Mouse (Mus musculus) CH12.LX (cell line): Measurements from ENCODE around the gene Defb25. TPM values are rescaled to one million over a fixed set of nuclear protein-coding genes. Genes with fewer than 3 reads are reported as not detected.
A peak's percentile ranks its signal among the peaks of the same experiment; 100 is the strongest.

Source experiments
- DNase-seq: peaks from one replicate; pipeline ENCODE4 v3.0.0-alpha.2; 2013; ENCODE audit errors: extremely low read depth
- H3K27ac ChIP-seq: 2 replicates; pipeline ENCODE4 v1.5.1; 2012; ENCODE audit warnings: low read depth, mild to moderate bottlenecking, control low read depth, moderate library complexity; ENCODE audit not compliant: insufficient read depth
- H3K27me3 ChIP-seq: replicated peaks from 2 replicates; pipeline ENCODE3; 2012; ENCODE audit warnings: inconsistent platforms
- H3K36me3 ChIP-seq, 2 experiments: replicated peaks in 1 of 2; 2 replicates each; pipeline versions ENCODE3 to v1.6.1; 2012; ENCODE audit warnings: inconsistent platforms in 1 of 2, low read length in 1 of 2, mild to moderate bottlenecking in 1 of 2, mixed read lengths in 1 of 2, moderate library complexity in 1 of 2; ENCODE audit not compliant: control insufficient read depth in 1 of 2, insufficient read depth in 1 of 2
- H3K4me1 ChIP-seq, 2 experiments: 2 replicates each; pipeline ENCODE4 v1.6.1; 2012; ENCODE audit warnings: inconsistent platforms in 1 of 2, moderate library complexity in 1 of 2; ENCODE audit not compliant: insufficient read depth in 2 of 2, control insufficient read depth in 1 of 2
- H3K4me2 ChIP-seq: 2 replicates; pipeline ENCODE4 v1.6.1; 2012; ENCODE audit warnings: low read depth, mild to moderate bottlenecking, control low read depth; ENCODE audit not compliant: poor library complexity, insufficient read depth, severe bottlenecking
- H3K4me3 ChIP-seq, 3 experiments: fragments of 150-350 bp in 1 of 3; sonication (generic) in 1 of 3; replicated peaks in 1 of 3; 2 replicates each; pipeline versions ENCODE3 to v1.5.1; 2011 to 2012; ENCODE audit warnings: low read depth in 2 of 3, low read length in 2 of 3, mild to moderate bottlenecking in 2 of 3, moderate library complexity in 2 of 3, control low read depth in 1 of 3, improper control_type of control experiment in 1 of 3, inconsistent platforms in 1 of 3, mixed read lengths in 1 of 3; ENCODE audit not compliant: poor library complexity in 1 of 3
- H3K79me2 ChIP-seq: replicated peaks from 2 replicates; pipeline ENCODE4 v1.6.1; 2012; ENCODE audit warnings: mild to moderate bottlenecking, moderate library complexity; ENCODE audit not compliant: control insufficient read depth, poor library complexity, insufficient read depth, severe bottlenecking; ENCODE audit errors: extremely low read depth
- H3K9ac ChIP-seq: 2 replicates; pipeline ENCODE4 v1.6.1; 2012; ENCODE audit warnings: low read depth, mild to moderate bottlenecking, control low read depth, moderate library complexity; ENCODE audit not compliant: insufficient read depth
- H3K9me3 ChIP-seq: replicated peaks from 2 replicates; pipeline ENCODE3; 2012; ENCODE audit warnings: low read length, inconsistent platforms, mixed read lengths
- BHLHE40 ChIP-seq: IDR thresholded peaks from 2 replicates; pipeline ENCODE4 v1.6.1; 2011; ENCODE audit warnings: mild to moderate bottlenecking, low read depth, low read length, improper control_type of control experiment
- CTCF ChIP-seq, 2 experiments: IDR thresholded peaks in 1 of 2; conservative IDR thresholded peaks in 1 of 2; 2 replicates each; pipeline ENCODE4 v1.5.1; 2011 to 2012; ENCODE audit warnings: low read depth in 2 of 2, low read length in 2 of 2, improper control_type of control experiment in 1 of 2, inconsistent platforms in 1 of 2, mild to moderate bottlenecking in 1 of 2, moderate library complexity in 1 of 2
- E2F4 ChIP-seq: IDR thresholded peaks from 2 replicates; pipeline ENCODE4 v1.6.1; 2011; ENCODE audit warnings: low read depth, low read length, improper control_type of control experiment; ENCODE audit not compliant: insufficient replicate concordance
- ELF1 ChIP-seq: IDR thresholded peaks from 2 replicates; pipeline ENCODE4 v1.6.1; 2014; ENCODE audit warnings: low read depth, mild to moderate bottlenecking, inconsistent platforms, low read length, improper control_type of control experiment
- GABPA ChIP-seq: IDR thresholded peaks from 2 replicates; pipeline ENCODE4 v1.6.1; 2012; ENCODE audit warnings: low read depth, low read length, improper control_type of control experiment, inconsistent platforms; ENCODE audit not compliant: insufficient replicate concordance
- HCFC1 ChIP-seq: IDR thresholded peaks from 2 replicates; pipeline ENCODE4 v1.6.1; 2012; ENCODE audit warnings: low read depth, mild to moderate bottlenecking, inconsistent platforms, low read length, improper control_type of control experiment
- IRF4 ChIP-seq: IDR thresholded peaks from 2 replicates; pipeline ENCODE4 v1.6.1; 2014; ENCODE audit warnings: low read depth, mild to moderate bottlenecking, inconsistent platforms, low read length, improper control_type of control experiment
- JUND ChIP-seq: conservative IDR thresholded peaks from 2 replicates; pipeline ENCODE4 v1.6.1; 2011; ENCODE audit warnings: low read depth, low read length, improper control_type of control experiment
- MAX ChIP-seq: IDR thresholded peaks from 2 replicates; pipeline ENCODE4 v1.6.1; 2011; ENCODE audit warnings: low read length, improper control_type of control experiment
- MEF2A ChIP-seq: IDR thresholded peaks from 2 replicates; pipeline ENCODE4 v1.6.1; 2014; ENCODE audit warnings: low read depth, mild to moderate bottlenecking, inconsistent platforms, low read length, improper control_type of control experiment, borderline replicate concordance
- MXI1 ChIP-seq: IDR thresholded peaks from 2 replicates; pipeline ENCODE4 v1.6.1; 2011; ENCODE audit warnings: mild to moderate bottlenecking, low read depth, low read length, improper control_type of control experiment
- PAX5 ChIP-seq: IDR thresholded peaks from 2 replicates; pipeline ENCODE4 v1.6.1; 2012; ENCODE audit warnings: low read length, inconsistent platforms, mixed read lengths
- POLR2A ChIP-seq: IDR thresholded peaks from 2 replicates; pipeline ENCODE4 v1.6.1; 2011; ENCODE audit warnings: low read depth, mild to moderate bottlenecking, improper control_type of control experiment, low read length
- POLR2AphosphoS2 ChIP-seq: IDR thresholded peaks from 2 replicates; pipeline ENCODE4 v1.6.1; 2011; ENCODE audit warnings: low read depth, low read length, improper control_type of control experiment
- RAD21 ChIP-seq: IDR thresholded peaks from 2 replicates; pipeline ENCODE4 v1.6.1; 2011; ENCODE audit warnings: low read depth, mild to moderate bottlenecking, low read length, improper control_type of control experiment, moderate library complexity
- RCOR1 ChIP-seq: conservative IDR thresholded peaks from 2 replicates; pipeline ENCODE4 v1.6.1; 2012; ENCODE audit warnings: low read depth, mild to moderate bottlenecking, inconsistent platforms, low read length, improper control_type of control experiment
- SMC3 ChIP-seq: IDR thresholded peaks from 2 replicates; pipeline ENCODE4 v1.6.1; 2011; ENCODE audit warnings: low read depth, low read length, improper control_type of control experiment
- TBP ChIP-seq: conservative IDR thresholded peaks from 2 replicates; pipeline ENCODE4 v1.6.1; 2011; ENCODE audit warnings: low read depth, low read length, improper control_type of control experiment
- USF1 ChIP-seq: IDR thresholded peaks from 2 replicates; pipeline ENCODE4 v1.6.1; 2014; ENCODE audit warnings: low read depth, mild to moderate bottlenecking, inconsistent platforms, low read length, improper control_type of control experiment
- ZC3H11A ChIP-seq: IDR thresholded peaks from 2 replicates; pipeline ENCODE4 v1.6.1; 2012; ENCODE audit warnings: low read depth, mild to moderate bottlenecking, inconsistent platforms, low read length, improper control_type of control experiment
- ZNF384 ChIP-seq: IDR thresholded peaks from 2 replicates; pipeline ENCODE4 v1.6.1; 2012; ENCODE audit warnings: low read depth, low read length, improper control_type of control experiment, inconsistent platforms
- dilution Hi-C: fragments of 300-500 bp; cut with MboI; formaldehyde crosslinking; loops from 2 replicates; pipeline ENCODE4 v1.14.3; 2020; ENCODE audit warnings: low sequenced_read_pairs; ENCODE audit not compliant: extremely low pct_unique_long_range_greater_than_20kb, extremely low pct_ligation_motif_present
- in situ Hi-C: fragments of 300-500 bp; cut with MboI; formaldehyde crosslinking; loops from 3 replicates; pipeline ENCODE4 v1.14.3; 2019; ENCODE audit warnings: low sequenced_read_pairs, low pct_ligation_motif_present, low pct_unique_long_range_greater_than_20kb, mixed read lengths
- polyA plus RNA-seq: library from polyadenylated mRNA; unstranded; fragments of >175 nt; gene quantifications from 2 replicates; pipeline ENCODE4 v1.2.1, GENCODE M21; 2012; ENCODE audit warnings: low read depth; ENCODE audit not compliant: insufficient read length
- total RNA-seq, 2 experiments: library from RNA; depleted of rRNA; stranded (reverse); fragments of 300-350 nt in 1 of 2; fragments of >200 nt in 1 of 2; gene quantifications; 2 replicates each; pipeline ENCODE4 v1.2.3; 2012 to 2014

Gene Defb25
- total and polyA plus RNA-seq, 3 experiments, result 1.8 TPM; not detected in 2

DNA sequence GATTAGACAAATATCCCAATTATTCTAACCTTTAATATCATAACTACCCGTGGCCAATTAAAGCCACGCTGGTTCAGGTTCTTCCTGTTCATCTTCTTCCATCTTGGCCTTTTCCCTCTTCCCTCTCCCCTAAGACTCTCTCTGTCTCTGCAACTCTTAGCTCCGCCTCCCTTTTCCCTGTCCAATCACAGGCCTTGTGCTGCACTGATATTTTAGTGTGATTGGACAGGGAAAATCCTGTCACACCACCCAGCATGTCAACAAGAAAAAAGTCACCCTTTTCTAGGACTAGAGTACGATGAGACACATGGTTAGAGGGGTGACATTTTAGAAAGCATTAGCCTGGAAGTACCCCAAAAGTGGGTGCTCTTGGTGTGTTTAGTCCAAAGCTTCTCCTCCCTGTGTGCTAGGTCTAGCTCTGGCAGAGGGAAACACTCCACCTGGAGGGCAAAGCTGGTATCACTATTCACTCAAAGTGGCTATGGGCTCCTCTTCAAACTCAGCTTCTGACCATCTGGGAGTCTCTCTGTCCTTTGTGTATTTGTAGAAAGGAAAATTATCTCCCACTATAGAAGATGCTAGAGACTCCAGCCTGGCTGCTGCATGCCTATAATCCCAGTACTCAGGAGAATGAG, 35.8 kb downstream of the Defb25 start:
- Histone ChIP-seq H3K79me2 (no peaks in the 10 kb centered on the region), H3K4me1 (peaks cover 0 to 7% of the 10 kb centered on the region in 2 experiments; a peak in 2 of 4 replicates), H3K9ac (no peak overlapping the region), H3K4me3 (no peak overlapping the region), H3K27me3 (peaks cover 42% of the 10 kb centered on the region), H3K36me3 (no peaks in the 10 kb centered on the region), H3K9me3 (no peaks in the 10 kb centered on the region), H3K4me2 (no peak overlapping the region), H3K27ac (no peak overlapping the region)
- peak; percentile 43 for DNase-seq
- in situ Hi-C loops, result loop anchor here (25.0 kb wide), 1 partner anchor 125 kb away; the partner anchor contains the start of gene Defb23
- dilution Hi-C loops, result no loop called here
- TF ChIP-seq RAD21 (peak; percentile 47), PAX5 (no peak), SMC3 (peak; percentile 69), CTCF (conservative IDR thresholded peaks at IDR 0.05 in 1 of 2, IDR thresholded peaks at IDR 0.05 in 1 of 2; ENCODE audit: low read depth in 2 of 2, low read length in 2 of 2) (peak; percentile 59 to 71; a peak in 3 of 4 replicates)

DNA sequence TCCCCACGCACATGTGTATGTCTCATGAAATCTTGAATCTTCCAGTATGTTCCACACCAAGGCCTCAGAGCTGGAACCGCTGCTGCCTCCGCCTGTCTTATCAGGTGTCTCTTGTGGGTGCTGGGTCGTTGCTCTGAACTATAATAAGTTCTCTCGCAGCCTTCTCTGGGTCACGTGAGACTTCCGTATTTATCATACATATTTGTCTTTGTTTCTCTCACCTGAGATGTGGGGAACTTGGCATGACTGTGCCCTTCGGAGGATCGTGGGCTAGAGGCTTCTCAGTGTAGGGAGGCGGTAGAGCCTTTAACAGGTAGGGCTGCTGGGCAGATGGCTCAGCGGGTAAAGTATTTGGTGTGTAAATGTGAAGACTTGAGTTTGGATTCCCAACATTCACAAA, 42.2 kb downstream of the Defb25 start:
- no peaks in the 10 kb centered on the region for H3K36me3 ChIP-seq
- in situ Hi-C loops, result loop anchor here (25.0 kb wide), 1 partner anchor 118 kb away; the partner anchor contains the start of gene Defb23
- no peak overlapping the region for H3K4me3 ChIP-seq
- dilution Hi-C loops, result no loop called here
- TF ChIP-seq ZNF384 (no peak), TBP (no peak), POLR2A (no peak), ZC3H11A (no peak), USF1 (no peak), RCOR1 (no peak), E2F4 (no peak), BHLHE40 (no peak), POLR2AphosphoS2 (no peak), GABPA (no peak), SMC3 (no peak), IRF4 (no peak), MXI1 (no peak), JUND (no peak), HCFC1 (no peak), MAX (no peak), MEF2A (no peak), ELF1 (no peak)
- H3K27ac ChIP-seq, result no peak overlapping the region
- H3K4me2 ChIP-seq, result no peak overlapping the region
- H3K4me1 ChIP-seq, result no peaks in the 10 kb centered on the region
- H3K9ac ChIP-seq, result no peak overlapping the region
- H3K9me3 ChIP-seq, result no peaks in the 10 kb centered on the region
- peaks cover 57% of the 10 kb centered on the region for H3K27me3 ChIP-seq
- no peak for DNase-seq
- no peaks in the 10 kb centered on the region for H3K79me2 ChIP-seq
